Mouse (Mus musculus) lung, postnatal 25 days (tissue): ENCODE measurements around the gene Pdzd2.

Experiments used
- DNase-seq: peaks from one replicate; pipeline ENCODE4 v3.0.0; 2022; ENCODE audit warnings: low spot score

Gene Pdzd2

GRCm38 (mm10) chr15:12473596-12473995, 266.1 kb downstream of the Pdzd2 start:
- no peak for DNase-seq

- DNase-seq: no peak
Measured at GRCm38 (mm10) chr15:12472646-12473045, 267.1 kb downstream of the Pdzd2 start.

- no peak for DNase-seq
Measured at GRCm38 (mm10) chr15:12470900-12471838, 268.6 kb downstream of the Pdzd2 start.

GRCm38 (mm10) chr15:12468625-12469024, 271.1 kb downstream of the Pdzd2 start:
- no peak for DNase-seq

GRCm38 (mm10) chr15:12465748-12466147, 274.0 kb downstream of the Pdzd2 start:
- peak; percentile 19 for DNase-seq

- DNase-seq: no peak
Measured at GRCm38 (mm10) chr15:12456808-12457207, 282.9 kb downstream of the Pdzd2 start.

- DNase-seq: no peak
Measured at GRCm38 (mm10) chr15:12453343-12453742, 286.4 kb downstream of the Pdzd2 start.

- DNase-seq: no peak
Measured at GRCm38 (mm10) chr15:12452141-12452995, 287.4 kb downstream of the Pdzd2 start.

GRCm38 (mm10) chr15:12451448-12451847, 288.3 kb downstream of the Pdzd2 start:
- DNase-seq: no peak

- DNase-seq: no peak
Measured at GRCm38 (mm10) chr15:12450790-12451189, 288.9 kb downstream of the Pdzd2 start.

GRCm38 (mm10) chr15:12449321-12449720, 290.4 kb downstream of the Pdzd2 start:
- DNase-seq: no peak

- DNase-seq: no peak
Measured at GRCm38 (mm10) chr15:12447021-12447434, 292.7 kb downstream of the Pdzd2 start.

- DNase-seq: no peak
Measured at GRCm38 (mm10) chr15:12444551-12444950, 295.2 kb downstream of the Pdzd2 start.

GRCm38 (mm10) chr15:12439351-12439751, 300.4 kb downstream of the Pdzd2 start:
- peak; percentile 42 for DNase-seq

GRCm38 (mm10) chr15:12438691-12439090, 301.0 kb downstream of the Pdzd2 start:
- no peak for DNase-seq

- no peak for DNase-seq
Measured at GRCm38 (mm10) chr15:12438081-12438480, 301.6 kb downstream of the Pdzd2 start.

- no peak for DNase-seq
Measured at GRCm38 (mm10) chr15:12435910-12436309, 303.8 kb downstream of the Pdzd2 start.

- DNase-seq: peak; percentile 21
Measured at GRCm38 (mm10) chr15:12433893-12434599, 305.7 kb downstream of the Pdzd2 start.

GRCm38 (mm10) chr15:12432879-12433278, 306.8 kb downstream of the Pdzd2 start:
- no peak for DNase-seq

- DNase-seq: peak; percentile 52
Measured at GRCm38 (mm10) chr15:12432320-12432719, 307.4 kb downstream of the Pdzd2 start.

- peak; percentile 38 for DNase-seq
Measured at GRCm38 (mm10) chr15:12431684-12432083, 308.0 kb downstream of the Pdzd2 start.

- no peak for DNase-seq
Measured at GRCm38 (mm10) chr15:12431188-12431587, 308.5 kb downstream of the Pdzd2 start.
